17 mouse cellular contexts compared by ENCODE assay signal in the genomic region with DNA sequence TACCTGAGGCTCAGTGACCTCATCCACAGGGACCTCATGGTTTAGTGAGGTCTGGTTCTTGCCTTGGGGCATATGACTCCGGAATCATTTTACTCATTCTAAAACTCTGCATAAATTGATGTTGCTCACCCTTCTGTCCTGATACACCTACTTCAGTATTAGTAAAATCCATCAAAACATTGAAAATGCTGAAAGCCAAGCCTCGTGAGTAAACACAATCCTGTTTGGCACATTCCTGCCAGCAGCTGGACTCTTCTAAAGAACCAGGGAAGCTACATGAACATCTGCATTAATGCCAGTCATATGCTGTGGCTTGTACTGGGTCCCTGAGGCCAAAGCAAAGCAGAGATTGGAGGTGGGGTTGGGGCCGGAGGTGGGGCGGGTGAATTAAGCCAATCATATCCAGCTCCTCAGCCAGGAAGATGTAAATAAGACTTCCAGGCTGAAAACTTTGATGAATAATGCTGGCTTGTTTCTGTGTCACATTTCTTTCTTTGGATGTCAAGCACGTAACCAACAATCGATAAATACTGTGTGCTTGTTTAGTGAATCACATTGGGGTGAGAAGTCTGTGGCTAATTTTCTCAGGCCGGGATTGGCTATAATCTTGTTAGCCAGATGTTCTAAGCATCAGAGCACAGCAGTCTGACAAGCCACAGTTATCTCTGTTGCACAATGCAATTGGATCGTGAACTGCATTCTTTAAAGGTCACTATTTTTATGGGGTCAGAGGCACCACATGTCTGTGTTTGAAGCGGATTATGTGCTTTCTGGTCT. TPM values are rescaled to one million over a fixed set of nuclear protein-coding genes. Genes with fewer than 3 reads are reported as not detected.
DNase-seq lines count a peak whose midpoint lies in the region; ATAC-seq lines count a peak whose summit lies in the region.
"Had no signal": no experiment of that assay in that cellular context is flagged by ENCODE, and none has a peak within 500 bp of the region (broad histone marks: within the 10 kb centered on the region; RNA-seq: fewer than 3 reads in every experiment).

No protein-coding gene starts in this region.

- H3K4me3 ChIP-seq in hindbrain, embryonic 12.5 days, result no peak overlapping the region
- no peak overlapping the region for H3K4me3 ChIP-seq in hindbrain, embryonic 14.5 days (replicated peaks; ENCODE audit: low read length)
- no peak overlapping the region for H3K4me3 ChIP-seq in midbrain, embryonic 14.5 days (replicated peaks; ENCODE audit: low read depth, low read length)
- no peak overlapping the region for H3K4me3 ChIP-seq in midbrain, embryonic 13.5 days (replicated peaks)
- H3K4me3 ChIP-seq: forebrain, embryonic 12.5 days; liver, embryonic 15.5 days had no signal

- 58% methylated on average over 9 of the region's 9 CpGs for WGBS in hindbrain, embryonic 12.5 days
- 63% methylated on average over 9 of the region's 9 CpGs for WGBS in hindbrain, embryonic 14.5 days
- 42% methylated on average over 9 of the region's 9 CpGs for WGBS in midbrain, embryonic 14.5 days
- WGBS in midbrain, embryonic 13.5 days, result 46% methylated on average over 9 of the region's 9 CpGs

- H3K9ac ChIP-seq in hindbrain, embryonic 12.5 days, result no peak overlapping the region
- H3K9ac ChIP-seq in hindbrain, embryonic 14.5 days, result no peak overlapping the region
- no peak overlapping the region for H3K9ac ChIP-seq in midbrain, embryonic 14.5 days (replicated peaks; ENCODE audit: low read length)
- H3K9ac ChIP-seq in midbrain, embryonic 13.5 days (replicated peaks), result no peak overlapping the region
- H3K9ac ChIP-seq: forebrain, embryonic 12.5 days; liver, embryonic 15.5 days had no signal

- peak; percentile 40; the same call in 1 of the 2 replicates for ATAC-seq in hindbrain, embryonic 12.5 days (ENCODE audit: low FRiP score)
- ATAC-seq in hindbrain, embryonic 14.5 days (ENCODE audit: low FRiP score), result no peak
- peak; percentile 16; the same call in 1 of the 2 replicates for ATAC-seq in midbrain, embryonic 14.5 days (ENCODE audit: low FRiP score, low TSS enrichment)
- ATAC-seq in midbrain, embryonic 13.5 days, result no peak
- 0 out of 2 replicates have a peak, but pooled peaks have one; percentile 7 for ATAC-seq in granulocyte monocyte progenitor cell, adult 5-6 weeks (replicated peaks; ENCODE audit: poor library complexity, severe bottlenecking)
- ATAC-seq: hindbrain, postnatal 0 days had no signal

- H3K4me1 ChIP-seq in hindbrain, embryonic 12.5 days, result no peaks in the 10 kb centered on the region
- peaks cover 3% of the 10 kb centered on the region; the same call in 1 of the 2 replicates for H3K4me1 ChIP-seq in hindbrain, embryonic 14.5 days (replicated peaks; ENCODE audit: control insufficient read depth, insufficient read depth, low read length)
- 0 out of 2 replicates have a peak, but pooled peaks cover 3% of the 10 kb centered on the region for H3K4me1 ChIP-seq in midbrain, embryonic 14.5 days (ENCODE audit: control insufficient read depth, insufficient read depth, low read length)
- H3K4me1 ChIP-seq in midbrain, embryonic 13.5 days (replicated peaks), result peaks cover 10% of the 10 kb centered on the region

- H3K27ac ChIP-seq in hindbrain, embryonic 12.5 days, result no peak overlapping the region
- H3K27ac ChIP-seq in hindbrain, embryonic 14.5 days, result no peak overlapping the region
- H3K27ac ChIP-seq in midbrain, embryonic 14.5 days (replicated peaks; ENCODE audit: low read depth, low read length), result no peak overlapping the region
- no peak overlapping the region for H3K27ac ChIP-seq in midbrain, embryonic 13.5 days
- H3K27ac ChIP-seq: forebrain, embryonic 12.5 days; hindbrain, postnatal 0 days; liver, embryonic 15.5 days had no signal

- DNase-seq in hindbrain, embryonic 14.5 days (ENCODE audit: low spot score), result no peak
- no peak for DNase-seq in midbrain, embryonic 14.5 days
- DNase-seq in cerebellum, postnatal 36 days, result no peak
- no peak for DNase-seq in left cerebral cortex, adult 11 months (ENCODE audit: low spot score)
- DNase-seq: adrenal gland, adult 8-10 months; cerebellum, adult 11-12 months; gastrocnemius, postnatal 25 days; kidney, postnatal 25 days; retina, postnatal 1 day; thymus, postnatal 4 days had no signal

- H3K9me3 ChIP-seq in hindbrain, embryonic 12.5 days (replicated peaks), result no peaks in the 10 kb centered on the region
- no peaks in the 10 kb centered on the region for H3K9me3 ChIP-seq in hindbrain, embryonic 14.5 days (ENCODE audit: control insufficient read depth, low read length)
- H3K9me3 ChIP-seq in midbrain, embryonic 14.5 days (ENCODE audit: control insufficient read depth, low read length), result no peaks in the 10 kb centered on the region
- H3K9me3 ChIP-seq in midbrain, embryonic 13.5 days, result no peaks in the 10 kb centered on the region
- H3K9me3 ChIP-seq: forebrain, embryonic 12.5 days; G1E; liver, embryonic 15.5 days had no signal

- H3K27me3 ChIP-seq in hindbrain, embryonic 12.5 days, result no peaks in the 10 kb centered on the region
- no peaks in the 10 kb centered on the region for H3K27me3 ChIP-seq in hindbrain, embryonic 14.5 days (ENCODE audit: control insufficient read depth, insufficient read depth, low read length)
- no peaks in the 10 kb centered on the region for H3K27me3 ChIP-seq in midbrain, embryonic 14.5 days (ENCODE audit: control insufficient read depth, insufficient read depth, low read length)
- no peaks in the 10 kb centered on the region for H3K27me3 ChIP-seq in midbrain, embryonic 13.5 days

- no peaks in the 10 kb centered on the region for H3K36me3 ChIP-seq in hindbrain, embryonic 12.5 days
- no peaks in the 10 kb centered on the region for H3K36me3 ChIP-seq in hindbrain, embryonic 14.5 days (replicated peaks; ENCODE audit: control insufficient read depth, insufficient read depth)
- H3K36me3 ChIP-seq in midbrain, embryonic 14.5 days (ENCODE audit: control insufficient read depth, insufficient read depth, low read length), result no peaks in the 10 kb centered on the region
- H3K36me3 ChIP-seq in midbrain, embryonic 13.5 days, result no peaks in the 10 kb centered on the region
- H3K36me3 ChIP-seq: forebrain, embryonic 12.5 days; G1E; liver, embryonic 15.5 days had no signal

- H3K4me2 ChIP-seq in hindbrain, embryonic 12.5 days (replicated peaks), result no peak overlapping the region
- H3K4me2 ChIP-seq in hindbrain, embryonic 14.5 days (replicated peaks), result no peak overlapping the region
- no peak overlapping the region for H3K4me2 ChIP-seq in midbrain, embryonic 14.5 days (ENCODE audit: low read length)
- H3K4me2 ChIP-seq in midbrain, embryonic 13.5 days (replicated peaks), result no peak overlapping the region
- H3K4me2 ChIP-seq: forebrain, embryonic 12.5 days; liver, embryonic 15.5 days had no signal

RNA-seq across cellular contexts. Expression of a gene that starts 24.9 kb away (rescaled TPM):
- 28.9 and 33.3 TPM in 2 replicates for polyA plus RNA-seq in hindbrain, embryonic 12.5 days (2016; fragmentation: Nextera tagmentation; extraction: Ambion mirVana)
- polyA plus RNA-seq in hindbrain, embryonic 14.5 days (2014; fragmentation: Nextera tagmentation; extraction: Ambion mirVana), result 41.9 and 50.6 TPM in 2 replicates
- 31.3 and 38.3 TPM in 2 replicates for polyA plus RNA-seq in midbrain, embryonic 14.5 days (2014; fragmentation: Nextera tagmentation; extraction: Ambion mirVana)
- polyA plus RNA-seq in midbrain, embryonic 13.5 days (2015; fragmentation: Nextera tagmentation; extraction: Ambion mirVana), result 36.5 and 40.0 TPM in 2 replicates
- 98.4 and 131 TPM in 2 replicates for total RNA-seq in granulocyte monocyte progenitor cell, adult 5-6 weeks (2014; fragmentation: Nextera tagmentation)
- 62.1 and 64.0 TPM in 2 replicates for total RNA-seq in granulocyte monocyte progenitor cell, adult 5-6 weeks (2017)
- polyA plus RNA-seq: G1E had no signal

Comparison
In these comparisons a context has a peak if more than half of its experiments do, and no peak if none do; other contexts are left out.
1. ATAC-seq: peak in hindbrain, embryonic 12.5 days (single experiment), midbrain, embryonic 14.5 days (single experiment) and granulocyte monocyte progenitor cell, adult 5-6 weeks (single experiment); none in hindbrain, embryonic 14.5 days (single experiment) and midbrain, embryonic 13.5 days (single experiment).